Mouse (Mus musculus): ENCODE data around the gene Mindy1. TPM values are rescaled to one million over a fixed set of nuclear protein-coding genes. Genes with fewer than 3 reads are reported as not detected.

Gene Mindy1
- polyA plus RNA-seq, 2 experiments = 45.6 to 45.8 TPM

DNA sequence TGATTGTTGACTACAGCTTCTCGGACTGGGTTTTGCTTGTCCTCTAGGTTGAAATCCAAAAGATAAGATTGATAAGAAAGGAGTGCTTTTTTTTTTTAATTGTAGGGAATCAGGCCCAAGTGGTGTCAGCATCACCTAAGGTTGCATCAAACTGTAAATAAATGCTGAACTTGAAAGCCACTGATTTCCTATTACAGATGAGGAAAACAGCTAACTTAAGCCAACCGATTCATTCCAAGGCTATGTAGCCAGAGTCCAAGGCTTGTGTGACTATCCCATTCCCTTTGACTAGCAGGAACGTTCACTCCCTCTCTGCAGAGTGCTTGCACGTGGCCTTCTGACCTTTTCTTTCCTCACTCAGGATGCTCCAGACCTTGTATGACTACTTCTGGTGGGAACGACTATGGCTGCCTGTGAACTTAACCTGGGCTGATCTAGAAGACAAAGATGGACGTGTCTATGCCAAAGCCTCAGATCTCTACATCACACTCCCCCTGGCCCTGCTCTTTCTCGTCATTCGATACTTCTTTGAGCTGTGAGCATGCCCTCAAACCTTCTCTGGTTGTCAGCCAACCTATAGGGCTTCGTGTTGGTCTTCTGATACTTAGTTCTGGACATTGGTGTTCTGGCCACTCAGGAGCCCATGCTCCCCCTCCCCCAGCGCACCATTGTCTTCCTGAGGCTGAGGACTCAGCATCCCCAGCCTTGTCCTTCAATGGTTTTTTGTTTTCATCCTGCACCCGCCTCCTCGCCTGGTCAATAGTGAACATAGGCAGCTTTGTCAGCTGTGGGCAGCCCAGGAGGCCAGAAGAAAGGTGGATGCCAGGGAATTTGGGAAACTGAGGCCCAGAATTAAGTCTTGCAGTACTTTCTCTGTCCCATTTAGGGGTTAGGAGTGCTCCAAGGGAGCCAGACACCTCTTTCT lies 38.8 kb downstream of the Mindy1 start:
- Histone ChIP-seq H3K9me3 (ENCODE audit: control insufficient read depth, low read length) (no peaks in the 10 kb centered on the region), H3K4me1 (ENCODE audit: control insufficient read depth, insufficient read depth, low read length) (peaks cover 23% of the 10 kb centered on the region), H3K9ac (ENCODE audit: low read depth, low read length, severe bottlenecking) (no peak overlapping the region), H3K36me3 (ENCODE audit: control insufficient read depth, insufficient read depth, low read length) (peaks cover 57% of the 10 kb centered on the region), H3K27me3 (ENCODE audit: control insufficient read depth, insufficient read depth, low read length) (no peaks in the 10 kb centered on the region), H3K4me3 (replicated peaks; ENCODE audit: low read length) (no peak overlapping the region), H3K4me2 (replicated peaks; ENCODE audit: low read depth, low read length, severe bottlenecking) (no peak overlapping the region), H3K27ac (replicated peaks; ENCODE audit: low read depth, low read length) (no peak overlapping the region)
- TF ChIP-seq POLR2A (IDR thresholded peaks at IDR 0.05; ENCODE audit: borderline replicate concordance, extremely low read depth, insufficient read depth, insufficient read length) = no peak
- ATAC-seq (ENCODE audit: low FRiP score, low read depth) (no peak), DNase-seq (ENCODE audit: low spot score) (no peak)
- 76% methylated on average over 12 of the region's 12 CpGs for WGBS

DNA sequence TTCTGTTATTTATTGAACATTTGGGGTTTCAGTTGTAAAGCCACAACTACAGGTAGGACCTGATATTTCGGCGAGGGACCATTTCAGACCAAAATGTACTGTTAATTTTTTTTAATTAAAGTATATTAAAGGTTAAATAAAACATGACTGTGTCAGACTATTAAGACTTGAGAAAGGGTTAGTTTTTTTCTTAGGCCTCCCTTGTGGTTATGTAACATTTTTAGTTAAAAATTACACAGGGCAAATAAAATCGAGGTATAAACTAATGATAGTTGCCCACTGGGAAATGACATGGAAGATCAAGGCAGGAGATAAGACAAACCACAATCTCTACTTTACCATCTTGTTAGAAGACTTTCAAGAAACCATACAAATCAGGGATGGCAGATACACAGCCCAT lies 42.3 kb downstream of the Mindy1 start:
- Histone ChIP-seq H3K4me3 (replicated peaks; ENCODE audit: low read length) (no peak overlapping the region), H3K36me3 (ENCODE audit: control insufficient read depth, insufficient read depth, low read length) (peaks cover 92% of the 10 kb centered on the region), H3K9me3 (ENCODE audit: control insufficient read depth, low read length) (no peaks in the 10 kb centered on the region), H3K9ac (ENCODE audit: low read depth, low read length, severe bottlenecking) (no peak overlapping the region), H3K4me2 (replicated peaks; ENCODE audit: low read depth, low read length, severe bottlenecking) (no peak overlapping the region), H3K27me3 (ENCODE audit: control insufficient read depth, insufficient read depth, low read length) (no peaks in the 10 kb centered on the region), H3K4me1 (ENCODE audit: control insufficient read depth, insufficient read depth, low read length) (peaks cover 4% of the 10 kb centered on the region; the same call in 1 of the 2 replicates), H3K27ac (replicated peaks; ENCODE audit: low read depth, low read length) (no peak overlapping the region)
- WGBS = 91% methylated on average over 3 of the region's 3 CpGs
- TF ChIP-seq POLR2A (IDR thresholded peaks at IDR 0.05; ENCODE audit: borderline replicate concordance, extremely low read depth, insufficient read depth, insufficient read length) = no peak
- DNase-seq (ENCODE audit: low spot score) = no peak
- no peak for ATAC-seq (ENCODE audit: low FRiP score, low read depth)

DNA sequence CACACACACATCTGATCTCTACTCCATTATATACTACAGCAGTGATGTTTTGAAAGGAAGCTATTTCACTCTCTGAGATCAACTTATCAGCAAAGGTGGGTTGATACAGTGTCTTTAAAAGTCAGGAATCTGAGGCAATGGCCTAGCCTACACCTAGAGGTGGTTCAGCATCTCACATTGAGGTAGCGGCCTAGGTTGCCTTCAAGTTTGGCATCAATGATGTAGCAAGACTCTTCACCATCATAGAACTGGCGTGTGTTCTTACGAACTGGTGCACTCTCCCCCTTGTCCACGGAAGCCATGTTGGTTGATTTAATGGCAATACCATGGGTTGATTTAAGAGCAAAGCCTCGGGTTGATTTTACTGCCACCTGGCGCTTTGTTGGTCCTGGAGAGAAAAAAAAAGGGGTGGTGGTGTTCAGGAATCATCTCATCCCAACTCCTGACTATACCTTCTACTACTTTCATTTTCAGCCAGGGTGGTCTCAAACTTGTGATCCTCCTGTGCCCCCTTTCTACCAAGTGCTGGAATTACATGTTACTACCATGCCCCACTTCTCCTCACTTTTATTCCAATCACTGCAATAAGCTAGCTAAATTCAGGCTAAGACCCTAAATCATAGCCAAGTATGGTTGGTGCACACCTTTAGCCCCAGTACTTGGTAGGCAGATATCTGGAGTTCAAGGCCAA lies 43.5 kb downstream of the Mindy1 start:
- Histone ChIP-seq H3K9me3 (ENCODE audit: control insufficient read depth, low read length) (no peaks in the 10 kb centered on the region), H3K4me3 (replicated peaks; ENCODE audit: low read length) (no peak overlapping the region), H3K36me3 (ENCODE audit: control insufficient read depth, insufficient read depth, low read length) (peaks cover 99% of the 10 kb centered on the region), H3K9ac (ENCODE audit: low read depth, low read length, severe bottlenecking) (no peak overlapping the region), H3K27ac (replicated peaks; ENCODE audit: low read depth, low read length) (no peak overlapping the region), H3K4me2 (replicated peaks; ENCODE audit: low read depth, low read length, severe bottlenecking) (no peak overlapping the region), H3K27me3 (ENCODE audit: control insufficient read depth, insufficient read depth, low read length) (no peaks in the 10 kb centered on the region), H3K4me1 (ENCODE audit: control insufficient read depth, insufficient read depth, low read length) (no peaks in the 10 kb centered on the region)
- ATAC-seq (ENCODE audit: low FRiP score, low read depth) = no peak
- no peak for TF ChIP-seq POLR2A (IDR thresholded peaks at IDR 0.05; ENCODE audit: borderline replicate concordance, extremely low read depth, insufficient read depth, insufficient read length)
- no peak for DNase-seq (ENCODE audit: low spot score)
- WGBS = 91% methylated on average over 6 of the region's 6 CpGs

DNA sequence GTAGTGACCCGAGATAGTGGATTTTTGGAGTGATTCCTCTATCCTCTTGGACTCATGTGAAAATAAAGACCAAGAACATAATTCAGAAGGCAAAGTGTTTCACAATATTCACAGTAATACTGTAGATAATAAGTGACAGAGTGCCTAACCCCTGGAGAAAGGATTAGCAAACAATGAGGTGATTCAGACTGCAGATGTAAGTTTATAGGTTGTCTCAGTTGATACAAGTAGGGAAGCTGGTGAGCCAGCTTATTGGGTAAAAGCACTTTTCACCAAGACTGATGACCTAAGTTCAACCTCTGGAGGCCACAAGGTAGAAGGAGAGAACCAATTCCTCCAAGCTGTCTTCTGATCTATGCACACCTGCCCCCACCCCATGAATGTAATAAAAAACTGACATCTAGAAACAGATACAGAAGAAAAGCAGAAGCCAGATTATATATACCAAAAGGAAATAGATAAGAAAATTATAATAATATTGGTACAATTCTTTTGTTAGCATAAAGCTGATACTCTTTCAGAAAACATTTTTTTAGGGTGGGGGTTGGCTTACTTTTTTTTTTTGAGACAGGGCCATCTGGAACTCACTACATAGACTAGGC lies 47.8 kb downstream of the Mindy1 start:
- TF ChIP-seq POLR2A (IDR thresholded peaks at IDR 0.05; ENCODE audit: borderline replicate concordance, extremely low read depth, insufficient read depth, insufficient read length) = no peak

DNA sequence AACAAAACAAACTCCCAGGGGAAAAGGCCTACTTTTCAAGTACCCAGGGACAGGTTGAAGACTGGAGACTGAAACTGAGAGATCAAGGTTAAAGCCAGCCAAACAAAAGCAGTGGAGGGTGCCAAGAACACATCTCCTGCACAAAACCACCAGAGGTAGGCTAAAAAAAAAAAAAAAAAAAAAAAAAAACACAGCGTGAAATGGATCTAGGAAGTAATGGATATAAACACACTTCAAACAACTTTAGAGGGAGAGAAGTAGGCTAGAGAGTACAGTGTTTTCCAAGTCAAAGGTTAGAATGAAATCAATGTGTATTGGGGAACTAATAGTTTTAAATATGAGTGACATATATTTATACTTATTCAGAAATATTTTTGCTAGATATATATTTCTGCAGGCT lies 50.4 kb downstream of the Mindy1 start:
- Histone ChIP-seq H3K4me3 (replicated peaks; ENCODE audit: low read length) (no peak overlapping the region), H3K27ac (replicated peaks; ENCODE audit: low read depth, low read length) (no peak overlapping the region), H3K4me2 (replicated peaks; ENCODE audit: low read depth, low read length, severe bottlenecking) (no peak overlapping the region), H3K4me1 (ENCODE audit: control insufficient read depth, insufficient read depth, low read length) (no peaks in the 10 kb centered on the region), H3K9me3 (ENCODE audit: control insufficient read depth, low read length) (no peaks in the 10 kb centered on the region), H3K27me3 (ENCODE audit: control insufficient read depth, insufficient read depth, low read length) (no peaks in the 10 kb centered on the region), H3K9ac (ENCODE audit: low read depth, low read length, severe bottlenecking) (no peak overlapping the region), H3K36me3 (ENCODE audit: control insufficient read depth, insufficient read depth, low read length) (peaks cover 88% of the 10 kb centered on the region)
- no peak for DNase-seq (ENCODE audit: low spot score)
- no peak for ATAC-seq (ENCODE audit: low FRiP score, low read depth)
- WGBS = 90% methylated on average over 1 of the region's 1 CpGs
- TF ChIP-seq POLR2A (IDR thresholded peaks at IDR 0.05; ENCODE audit: borderline replicate concordance, extremely low read depth, insufficient read depth, insufficient read length) = no peak

More for the DNA sequence above, 47.8 kb downstream of the Mindy1 start:
- no peak overlapping the region for H3K4me2 ChIP-seq (replicated peaks; ENCODE audit: low read depth, low read length, severe bottlenecking)
- WGBS = 93% methylated on average over 1 of the region's 1 CpGs
- H3K4me1 ChIP-seq (ENCODE audit: control insufficient read depth, insufficient read depth, low read length) = no peaks in the 10 kb centered on the region
- peaks cover 89% of the 10 kb centered on the region for H3K36me3 ChIP-seq (ENCODE audit: control insufficient read depth, insufficient read depth, low read length)
- H3K27ac ChIP-seq (replicated peaks; ENCODE audit: low read depth, low read length) = no peak overlapping the region
- no peaks in the 10 kb centered on the region for H3K9me3 ChIP-seq (ENCODE audit: control insufficient read depth, low read length)
- DNase-seq (ENCODE audit: low spot score) (no peak), ATAC-seq (ENCODE audit: low FRiP score, low read depth) (no peak)
- no peak overlapping the region for H3K4me3 ChIP-seq (replicated peaks; ENCODE audit: low read length)
- H3K27me3 ChIP-seq (ENCODE audit: control insufficient read depth, insufficient read depth, low read length) = no peaks in the 10 kb centered on the region
- no peak overlapping the region for H3K9ac ChIP-seq (ENCODE audit: low read depth, low read length, severe bottlenecking)

All from limb, embryonic 14.5 days (tissue).